ENCODE assay signal across 10 mouse cellular contexts in genomic region chr3:136165167-136166032, GRCm38 (mm10).
DNase-seq lines count a peak whose midpoint lies in the region; ATAC-seq lines count a peak whose summit lies in the region.
"Had no signal": no experiment of that assay in that cellular context is flagged by ENCODE, and none has a peak within 500 bp of the region (broad histone marks: within the 10 kb centered on the region; RNA-seq: fewer than 3 reads in every experiment).

No protein-coding gene starts in this region.

- ATAC-seq in frontal cortex, adult (ENCODE audit: low TSS enrichment) = peak; percentile 95
- ATAC-seq in megakaryocyte, adult 5-6 weeks (ENCODE audit: poor library complexity, severe bottlenecking) = peak; percentile 62; the same call in 1 of the 2 replicates
- ATAC-seq: intestine, embryonic 15.5 days had no signal

- DNase-seq in adrenal gland, postnatal 10 days = peak; percentile 2
- DNase-seq in adrenal gland, postnatal 36 days = no peak
- DNase-seq in heart, postnatal 4 days = peak; percentile 70
- DNase-seq in MN1 (ENCODE audit: low spot score) = no peak
- no peak for DNase-seq in ovary, postnatal 36 days (ENCODE audit: low spot score)
- no peak for DNase-seq in lung, postnatal 36 days
- DNase-seq: lung, postnatal 14 days had no signal

Comparison
In these comparisons a context has a peak if more than half of its experiments do, and no peak if none do; other contexts are left out.
1. DNase-seq: peak in adrenal gland, postnatal 10 days (single experiment) and heart, postnatal 4 days (single experiment); none in adrenal gland, postnatal 36 days (0 of 2), MN1 (single experiment), ovary, postnatal 36 days (single experiment) and lung, postnatal 36 days (single experiment).